Mouse (Mus musculus) heart, adult 2 months (tissue): ENCODE measurements around the gene Trip6.

Experiments used
- CTCF ChIP-seq: fragments of 200-600 bp; IDR thresholded peaks from 2 replicates; pipeline ENCODE4 v1.8.1; 2022; ENCODE audit warnings: antibody characterized with exemption, mild to moderate bottlenecking, moderate library complexity
- POLR2A ChIP-seq: fragments of 200-500 bp; IDR thresholded peaks from 2 replicates; pipeline ENCODE4 v1.6.1; 2011; ENCODE audit warnings: mild to moderate bottlenecking, low read depth, low read length, control low read depth; ENCODE audit not compliant: insufficient read depth

- TF ChIP-seq CTCF (no peak), POLR2A (no peak)
Measured at GRCm38 (mm10) chr5:137320996-137321395, 6.8 kb upstream of the Trip6 start.
